In genomic region chr4:133484266-133485025, GRCm38 (mm10) we compare ENCODE assay signal across 9 mouse cellular contexts. TPM values are rescaled to one million over a fixed set of nuclear protein-coding genes. Genes with fewer than 3 reads are reported as not detected.
A peak's percentile ranks its signal among the peaks of the same experiment; 100 is the strongest.
DNase-seq lines count a peak whose midpoint lies in the region; ATAC-seq and TF ChIP-seq lines count a peak whose summit lies in the region.
"Had no signal": no experiment of that assay in that cellular context is flagged by ENCODE, and none has a peak within 500 bp of the region (broad histone marks: within the 10 kb centered on the region; RNA-seq: fewer than 3 reads in every experiment).

No protein-coding gene starts in this region.

- H3K4me3 ChIP-seq in cortical plate, adult 2 months (ENCODE audit: insufficient read depth, low read length), result peak overlapping the region; percentile 23; the same call in 1 of the 2 replicates
- H3K4me3 ChIP-seq in hindbrain, embryonic 13.5 days, result no peak overlapping the region
- H3K4me3 ChIP-seq in limb, embryonic 14.5 days (replicated peaks; ENCODE audit: low read length), result no peak overlapping the region
- H3K4me3 ChIP-seq in stomach, embryonic 16.5 days (replicated peaks; ENCODE audit: low read length), result peak overlapping the region; percentile 13; the same call in 1 of the 2 replicates
- H3K4me3 ChIP-seq: hindbrain, embryonic 15.5 days had no signal

- H3K36me3 ChIP-seq in hindbrain, embryonic 13.5 days, result no peaks in the 10 kb centered on the region
- no peaks in the 10 kb centered on the region for H3K36me3 ChIP-seq in limb, embryonic 14.5 days (ENCODE audit: control insufficient read depth, insufficient read depth, low read length)
- no peaks in the 10 kb centered on the region for H3K36me3 ChIP-seq in stomach, embryonic 16.5 days (ENCODE audit: control insufficient read depth, insufficient read depth, low read length)
- H3K36me3 ChIP-seq: hindbrain, embryonic 15.5 days had no signal

- H3K27ac ChIP-seq in cortical plate, adult 2 months (ENCODE audit: insufficient read depth, low read length), result no peak overlapping the region
- no peak overlapping the region for H3K27ac ChIP-seq in hindbrain, embryonic 13.5 days
- H3K27ac ChIP-seq in limb, embryonic 14.5 days (replicated peaks; ENCODE audit: low read depth, low read length), result no peak overlapping the region
- peak overlapping the region; percentile 81 for H3K27ac ChIP-seq in stomach, embryonic 16.5 days (ENCODE audit: low read length)
- H3K27ac ChIP-seq: hindbrain, embryonic 15.5 days had no signal

- no peak for ATAC-seq in hindbrain, embryonic 13.5 days (ENCODE audit: low FRiP score)
- no peak for ATAC-seq in limb, embryonic 14.5 days (ENCODE audit: low FRiP score, low read depth)
- 0 out of 2 replicates have a peak, but pooled peaks have one; percentile 6 for ATAC-seq in stomach, embryonic 16.5 days (ENCODE audit: insufficient read depth, low FRiP score)

- intact Hi-C loops in heart, postnatal 25 days (cut with DNase I), result no loop called here

- H3K27me3 ChIP-seq in hindbrain, embryonic 13.5 days, result peaks cover 54% of the 10 kb centered on the region
- peaks cover 21% of the 10 kb centered on the region for H3K27me3 ChIP-seq in limb, embryonic 14.5 days (ENCODE audit: control insufficient read depth, insufficient read depth, low read length)
- H3K27me3 ChIP-seq in stomach, embryonic 16.5 days (ENCODE audit: control insufficient read depth, insufficient read depth, low read length), result peaks cover 10% of the 10 kb centered on the region

- H3K9me3 ChIP-seq in hindbrain, embryonic 13.5 days, result no peaks in the 10 kb centered on the region
- no peaks in the 10 kb centered on the region for H3K9me3 ChIP-seq in limb, embryonic 14.5 days (ENCODE audit: control insufficient read depth, low read length)
- H3K9me3 ChIP-seq in stomach, embryonic 16.5 days (replicated peaks; ENCODE audit: control insufficient read depth, low read length), result no peaks in the 10 kb centered on the region
- H3K9me3 ChIP-seq: hindbrain, embryonic 15.5 days had no signal

- DNase-seq in heart, adult 18-20 months, result peak; percentile 54 to 73
- DNase-seq in heart, postnatal 25 days (ENCODE audit: low spot score), result no peak
- DNase-seq in limb, embryonic 14.5 days (ENCODE audit: low spot score), result no peak
- DNase-seq in testis, postnatal 14 days (ENCODE audit: low spot score), result no peak
- DNase-seq in layer of hippocampus, postnatal 14 days (ENCODE audit: low spot score in 2 of 2), result no peak

- no peak for TF ChIP-seq CTCF in cortical plate, adult 2 months (IDR thresholded peaks at IDR 0.05; ENCODE audit: extremely low read depth, insufficient read depth, low read length)

- peak overlapping the region; percentile 25 for H3K4me2 ChIP-seq in hindbrain, embryonic 13.5 days
- peak overlapping the region; percentile 23 for H3K4me2 ChIP-seq in limb, embryonic 14.5 days (replicated peaks; ENCODE audit: low read depth, low read length, severe bottlenecking)
- peak overlapping the region; percentile 44 for H3K4me2 ChIP-seq in stomach, embryonic 16.5 days (ENCODE audit: low read depth, low read length)
- H3K4me2 ChIP-seq: hindbrain, embryonic 15.5 days had no signal

- TF ChIP-seq POLR2A in cortical plate, adult 2 months (IDR thresholded peaks at IDR 0.05; ENCODE audit: extremely low read depth, insufficient read depth, low read length), result no peak
- no peak for TF ChIP-seq POLR2A in limb, embryonic 14.5 days (IDR thresholded peaks at IDR 0.05; ENCODE audit: borderline replicate concordance, extremely low read depth, insufficient read depth, insufficient read length)

- H3K9ac ChIP-seq in hindbrain, embryonic 13.5 days, result peak overlapping the region; percentile 56; the same call in 1 of the 2 replicates
- H3K9ac ChIP-seq in limb, embryonic 14.5 days (ENCODE audit: low read depth, low read length, severe bottlenecking), result peak overlapping the region; percentile 17
- peak overlapping the region; percentile 58 for H3K9ac ChIP-seq in stomach, embryonic 16.5 days (ENCODE audit: low read length)
- H3K9ac ChIP-seq: hindbrain, embryonic 15.5 days had no signal

- WGBS in hindbrain, embryonic 13.5 days, result 13% methylated on average over 22 of the region's 22 CpGs
- 13% methylated on average over 22 of the region's 22 CpGs for WGBS in limb, embryonic 14.5 days
- WGBS in stomach, embryonic 16.5 days, result 10% methylated on average over 22 of the region's 22 CpGs

- H3K4me1 ChIP-seq in cortical plate, adult 2 months (ENCODE audit: control insufficient read depth, insufficient read depth, low read length), result no peaks in the 10 kb centered on the region
- peaks cover 22% of the 10 kb centered on the region for H3K4me1 ChIP-seq in hindbrain, embryonic 13.5 days (replicated peaks)
- peaks cover 10% of the 10 kb centered on the region; the same call in 1 of the 2 replicates for H3K4me1 ChIP-seq in limb, embryonic 14.5 days (ENCODE audit: control insufficient read depth, insufficient read depth, low read length)
- peaks cover 24% of the 10 kb centered on the region for H3K4me1 ChIP-seq in stomach, embryonic 16.5 days (ENCODE audit: control insufficient read depth, insufficient read depth, low read length)

RNA-seq across cellular contexts. Expression of gene Tent5b, which starts 4.5 kb away (rescaled TPM):
- 1 to 10 TPM; 2.0 to 3.5 TPM for total RNA-seq in heart, adult 18-20 months (2021)
- 1 to 10 TPM; 2.5 to 4.0 TPM for total RNA-seq in heart, postnatal 25 days (2021)
- 0.04 and 0.06 TPM in 2 replicates for polyA plus RNA-seq in cortical plate, adult 2 months (2012; rRNA removed)
- 0.13 and 0.30 TPM in 2 replicates for polyA plus RNA-seq in hindbrain, embryonic 13.5 days (2015; fragmentation: Nextera tagmentation; extraction: Ambion mirVana)
- polyA plus RNA-seq in limb, embryonic 14.5 days (2012; rRNA removed), result 0.80 and 1.0 TPM in 2 replicates
- polyA plus RNA-seq in limb, embryonic 14.5 days (2014; fragmentation: Nextera tagmentation; extraction: Ambion mirVana), result 1.4 and 1.7 TPM in 2 replicates
- 7.9 and 12.6 TPM in 2 replicates for polyA plus RNA-seq in stomach, embryonic 16.5 days (2015; fragmentation: Nextera tagmentation; extraction: Ambion mirVana)
- under 1 TPM in 1 of 2 experiments, not detected in 1; 0.17 TPM for total RNA-seq in layer of hippocampus, postnatal 14 days (2021)

RNA-seq across cellular contexts. Expression of gene Trnp1, which starts 13.9 kb away (rescaled TPM):
- 1 to 10 TPM; 2.4 to 2.8 TPM for total RNA-seq in heart, adult 18-20 months (2021)
- 1 to 10 TPM; 2.2 to 4.3 TPM for total RNA-seq in heart, postnatal 25 days (2021)
- polyA plus RNA-seq in cortical plate, adult 2 months (2012; rRNA removed), result 119 and 128 TPM in 2 replicates
- 2.8 and 3.9 TPM in 2 replicates for polyA plus RNA-seq in hindbrain, embryonic 13.5 days (2015; fragmentation: Nextera tagmentation; extraction: Ambion mirVana)
- 5.4 and 7.1 TPM in 2 replicates for polyA plus RNA-seq in limb, embryonic 14.5 days (2012; rRNA removed)
- 5.0 and 6.1 TPM in 2 replicates for polyA plus RNA-seq in limb, embryonic 14.5 days (2014; fragmentation: Nextera tagmentation; extraction: Ambion mirVana)
- 0.50 and 0.75 TPM in 2 replicates for polyA plus RNA-seq in stomach, embryonic 16.5 days (2015; fragmentation: Nextera tagmentation; extraction: Ambion mirVana)
- total RNA-seq in layer of hippocampus, postnatal 14 days (2021), result 100 to 1,000 TPM; 188 to 190 TPM

RNA-seq across cellular contexts. Expression of gene Kdf1, which starts 34.3 kb away (rescaled TPM):
- not detected for total RNA-seq in heart, adult 18-20 months (2021)
- total RNA-seq in heart, postnatal 25 days (2021), result not detected
- polyA plus RNA-seq in cortical plate, adult 2 months (2012; rRNA removed), result 0.08 and 0.13 TPM in 2 replicates
- polyA plus RNA-seq in hindbrain, embryonic 13.5 days (2015; fragmentation: Nextera tagmentation; extraction: Ambion mirVana), result 0.30 and 0.39 TPM in 2 replicates
- polyA plus RNA-seq in limb, embryonic 14.5 days (2012; rRNA removed), result 7.1 and 9.0 TPM in 2 replicates
- 13.5 and 18.8 TPM in 2 replicates for polyA plus RNA-seq in limb, embryonic 14.5 days (2014; fragmentation: Nextera tagmentation; extraction: Ambion mirVana)
- 33.7 and 39.0 TPM in 2 replicates for polyA plus RNA-seq in stomach, embryonic 16.5 days (2015; fragmentation: Nextera tagmentation; extraction: Ambion mirVana)
- not detected for total RNA-seq in layer of hippocampus, postnatal 14 days (2021)

Comparison
In these comparisons a context has a peak if more than half of its experiments do, and no peak if none do; other contexts are left out.
1. DNase-seq: peak in heart, adult 18-20 months (2 of 2); none in heart, postnatal 25 days (single experiment), limb, embryonic 14.5 days (single experiment), testis, postnatal 14 days (single experiment) and layer of hippocampus, postnatal 14 days (0 of 2).
2. H3K4me3 ChIP-seq: peak in cortical plate, adult 2 months (single experiment) and stomach, embryonic 16.5 days (single experiment); none in hindbrain, embryonic 13.5 days (single experiment) and limb, embryonic 14.5 days (single experiment).
3. RNA of gene Trnp1, which starts 13.9 kb away (polyA plus RNA-seq): 119 to 128 TPM in cortical plate, adult 2 months; 5.0 to 7.1 TPM in limb, embryonic 14.5 days, 2.8 to 3.9 TPM in hindbrain, embryonic 13.5 days and 0.50 to 0.75 TPM in stomach, embryonic 16.5 days; every median in the first group is over 10 times any median in the second.
4. Peak in every context shown above with its lines, with median percentiles within 50 percentile points of each other: H3K4me2 ChIP-seq and H3K9ac ChIP-seq.